Comparison of ENCODE assay signal across 8 mouse cellular contexts in genomic region chr17:23630195-23631020, GRCm38 (mm10). TPM values are rescaled to one million over a fixed set of nuclear protein-coding genes. Genes with fewer than 3 reads are reported as not detected.
DNase-seq lines count a peak whose midpoint lies in the region; ATAC-seq and TF ChIP-seq lines count a peak whose summit lies in the region.

No protein-coding gene starts in this region.

- peak; percentile 87 for ATAC-seq in hindbrain, embryonic 11.5 days (ENCODE audit: low FRiP score)
- ATAC-seq in lung, postnatal 0 days, result peak; percentile 89

- H3K27ac ChIP-seq in hindbrain, embryonic 11.5 days (ENCODE audit: low read depth, low read length), result no peak overlapping the region
- H3K27ac ChIP-seq in lung, postnatal 0 days (ENCODE audit: low read length), result no peak overlapping the region

- H3K4me3 ChIP-seq in hindbrain, embryonic 11.5 days (ENCODE audit: low read depth, low read length), result no peak overlapping the region
- no peak overlapping the region for H3K4me3 ChIP-seq in lung, postnatal 0 days (ENCODE audit: low read depth, low read length)

- TF ChIP-seq CTCF in lung, postnatal 0 days (IDR thresholded peaks at IDR 0.05), result peak; percentile 90

- H3K36me3 ChIP-seq in hindbrain, embryonic 11.5 days (ENCODE audit: control insufficient read depth, insufficient read depth, low read length), result no peaks in the 10 kb centered on the region
- H3K36me3 ChIP-seq in lung, postnatal 0 days (ENCODE audit: insufficient read depth, low read length), result no peaks in the 10 kb centered on the region

- H3K4me1 ChIP-seq in hindbrain, embryonic 11.5 days (replicated peaks; ENCODE audit: control insufficient read depth, insufficient read depth, low read length), result no peaks in the 10 kb centered on the region; the same call in 1 of the 2 replicates
- H3K4me1 ChIP-seq in lung, postnatal 0 days (ENCODE audit: insufficient read depth, low read depth, low read length), result peaks cover 4% of the 10 kb centered on the region; the same call in 1 of the 2 replicates

- no peak overlapping the region for H3K9ac ChIP-seq in hindbrain, embryonic 11.5 days (ENCODE audit: low read depth, low read length)
- H3K9ac ChIP-seq in lung, postnatal 0 days (replicated peaks; ENCODE audit: low read depth), result no peak overlapping the region

- H3K9me3 ChIP-seq in hindbrain, embryonic 11.5 days (ENCODE audit: control insufficient read depth, low read length), result no peaks in the 10 kb centered on the region
- H3K9me3 ChIP-seq in lung, postnatal 0 days (ENCODE audit: low read length), result no peaks in the 10 kb centered on the region

- H3K27me3 ChIP-seq in hindbrain, embryonic 11.5 days (ENCODE audit: control insufficient read depth, insufficient read depth, low read length), result no peaks in the 10 kb centered on the region
- no peaks in the 10 kb centered on the region for H3K27me3 ChIP-seq in lung, postnatal 0 days (replicated peaks; ENCODE audit: insufficient read depth, low read length)

- WGBS in hindbrain, embryonic 11.5 days, result 16% methylated on average over 22 of the region's 22 CpGs
- WGBS in lung, postnatal 0 days, result 11% methylated on average over 22 of the region's 22 CpGs

- DNase-seq in MN1 (ENCODE audit: low spot score), result peak; percentile 71
- peak; percentile 75 for DNase-seq in cerebellum, adult 9-10 months
- peak; percentile 62 to 90 for DNase-seq in frontal cortex, adult 2 months (ENCODE audit: extremely low spot score in 1 of 2, low spot score in 1 of 2)
- peak; percentile 81 for DNase-seq in hindbrain, embryonic 11.5 days (ENCODE audit: low spot score)
- DNase-seq in layer of hippocampus, postnatal 10 days (ENCODE audit: low spot score in 2 of 2), result peak; percentile 87 to 91
- DNase-seq in lung, postnatal 0 days (ENCODE audit: low spot score), result peak; percentile 82
- DNase-seq in ovary, postnatal 14 days (ENCODE audit: low spot score), result peak; percentile 82
- peak; percentile 57 to 86 for DNase-seq in thymus, postnatal 10 days (ENCODE audit: low spot score in 2 of 2)

- TF ChIP-seq EP300 in lung, postnatal 0 days (IDR thresholded peaks at IDR 0.05), result no peak

- peak overlapping the region; percentile 29 for H3K4me2 ChIP-seq in hindbrain, embryonic 11.5 days (replicated peaks; ENCODE audit: low read depth, low read length)
- peak overlapping the region; percentile 37 for H3K4me2 ChIP-seq in lung, postnatal 0 days (replicated peaks; ENCODE audit: low read depth, low read length)

RNA-seq across cellular contexts. Expression of gene Mmp25, which starts 14.7 kb away (rescaled TPM):
- polyA plus RNA-seq in frontal cortex, adult 2 months (2012; rRNA removed), result 0.38 and 0.40 TPM in 2 replicates
- 0.82 and 0.99 TPM in 2 replicates for polyA plus RNA-seq in hindbrain, embryonic 11.5 days (2014; fragmentation: Nextera tagmentation; extraction: Ambion mirVana)
- 1 to 10 TPM; 1.2 to 1.6 TPM for total RNA-seq in layer of hippocampus, postnatal 10 days (2021)
- polyA plus RNA-seq in lung, postnatal 0 days (2015; fragmentation: Nextera tagmentation; extraction: Ambion mirVana), result 0.29 and 0.36 TPM in 2 replicates

RNA-seq across cellular contexts. Expression of gene Zscan10, which starts 29.8 kb away (rescaled TPM):
- polyA plus RNA-seq in frontal cortex, adult 2 months (2012; rRNA removed), result 0.04 TPM in 1 of 2 replicates, not detected in the other
- polyA plus RNA-seq in hindbrain, embryonic 11.5 days (2014; fragmentation: Nextera tagmentation; extraction: Ambion mirVana), result 0.32 and 0.34 TPM in 2 replicates
- total RNA-seq in layer of hippocampus, postnatal 10 days (2021), result not detected
- polyA plus RNA-seq in lung, postnatal 0 days (2015; fragmentation: Nextera tagmentation; extraction: Ambion mirVana), result not detected in 2 replicates

RNA-seq across cellular contexts. Expression of gene Bicdl2, which starts 29.9 kb away (rescaled TPM):
- not detected in 2 replicates for polyA plus RNA-seq in frontal cortex, adult 2 months (2012; rRNA removed)
- 0.15 and 0.79 TPM in 2 replicates for polyA plus RNA-seq in hindbrain, embryonic 11.5 days (2014; fragmentation: Nextera tagmentation; extraction: Ambion mirVana)
- total RNA-seq in layer of hippocampus, postnatal 10 days (2021), result not detected
- polyA plus RNA-seq in lung, postnatal 0 days (2015; fragmentation: Nextera tagmentation; extraction: Ambion mirVana), result 7.1 and 8.7 TPM in 2 replicates

RNA-seq across cellular contexts. Expression of gene Zfp13, which starts 31.1 kb away (rescaled TPM):
- polyA plus RNA-seq in frontal cortex, adult 2 months (2012; rRNA removed), result 27.8 and 32.2 TPM in 2 replicates
- 16.5 and 16.7 TPM in 2 replicates for polyA plus RNA-seq in hindbrain, embryonic 11.5 days (2014; fragmentation: Nextera tagmentation; extraction: Ambion mirVana)
- 10 to 100 TPM; 25.7 to 30.0 TPM for total RNA-seq in layer of hippocampus, postnatal 10 days (2021)
- 5.0 and 5.5 TPM in 2 replicates for polyA plus RNA-seq in lung, postnatal 0 days (2015; fragmentation: Nextera tagmentation; extraction: Ambion mirVana)

RNA-seq across cellular contexts. Expression of gene Hcfc1r1, which starts 43.0 kb away (rescaled TPM):
- polyA plus RNA-seq in frontal cortex, adult 2 months (2012; rRNA removed), result 114 and 144 TPM in 2 replicates
- 49.7 and 52.5 TPM in 2 replicates for polyA plus RNA-seq in hindbrain, embryonic 11.5 days (2014; fragmentation: Nextera tagmentation; extraction: Ambion mirVana)
- total RNA-seq in layer of hippocampus, postnatal 10 days (2021), result 100 to 1,000 TPM; 137 to 148 TPM
- 104 and 107 TPM in 2 replicates for polyA plus RNA-seq in lung, postnatal 0 days (2015; fragmentation: Nextera tagmentation; extraction: Ambion mirVana)
